Mouse (Mus musculus) erythroblast, embryonic 14.5 days (primary cell): ENCODE data around the gene Galnt2. TPM values are rescaled to one million over a fixed set of nuclear protein-coding genes. Genes with fewer than 3 reads are reported as not detected.

ENCODE experiments used
- H3K27me3 ChIP-seq: 2 replicates; pipeline ENCODE4 v1.6.1; 2012; ENCODE audit warnings: inconsistent platforms; ENCODE audit not compliant: control insufficient read depth
- H3K36me3 ChIP-seq: 2 replicates; pipeline ENCODE4 v1.6.1; 2012; ENCODE audit warnings: mild to moderate bottlenecking, inconsistent platforms; ENCODE audit not compliant: control insufficient read depth
- H3K4me1 ChIP-seq: 2 replicates; pipeline ENCODE4 v1.6.1; 2012; ENCODE audit warnings: inconsistent platforms; ENCODE audit not compliant: control insufficient read depth
- H3K4me3 ChIP-seq: replicated peaks from 2 replicates; pipeline ENCODE3; 2012; ENCODE audit warnings: moderate library complexity, mild to moderate bottlenecking, inconsistent platforms
- H3K9me3 ChIP-seq: 2 replicates; pipeline ENCODE4 v1.6.1; 2012; ENCODE audit warnings: low read length, inconsistent platforms, mixed read lengths; ENCODE audit not compliant: control insufficient read depth
- GATA1 ChIP-seq: IDR thresholded peaks from 2 replicates; pipeline ENCODE4 v1.6.1; 2012; ENCODE audit warnings: low read length, inconsistent platforms, mixed read lengths
- TAL1 ChIP-seq: IDR thresholded peaks from 3 replicates; pipeline ENCODE4 v1.6.1; 2012; ENCODE audit warnings: low read length, inconsistent platforms, mixed read lengths
- polyA plus RNA-seq: library from polyadenylated mRNA; stranded (reverse); fragments of >175 nt; gene quantifications from 2 replicates; pipeline ENCODE4 v1.2.3, GENCODE M21; 2012

Gene Galnt2
- polyA plus RNA-seq, 1 experiment, result 6.7 TPM

DNA sequence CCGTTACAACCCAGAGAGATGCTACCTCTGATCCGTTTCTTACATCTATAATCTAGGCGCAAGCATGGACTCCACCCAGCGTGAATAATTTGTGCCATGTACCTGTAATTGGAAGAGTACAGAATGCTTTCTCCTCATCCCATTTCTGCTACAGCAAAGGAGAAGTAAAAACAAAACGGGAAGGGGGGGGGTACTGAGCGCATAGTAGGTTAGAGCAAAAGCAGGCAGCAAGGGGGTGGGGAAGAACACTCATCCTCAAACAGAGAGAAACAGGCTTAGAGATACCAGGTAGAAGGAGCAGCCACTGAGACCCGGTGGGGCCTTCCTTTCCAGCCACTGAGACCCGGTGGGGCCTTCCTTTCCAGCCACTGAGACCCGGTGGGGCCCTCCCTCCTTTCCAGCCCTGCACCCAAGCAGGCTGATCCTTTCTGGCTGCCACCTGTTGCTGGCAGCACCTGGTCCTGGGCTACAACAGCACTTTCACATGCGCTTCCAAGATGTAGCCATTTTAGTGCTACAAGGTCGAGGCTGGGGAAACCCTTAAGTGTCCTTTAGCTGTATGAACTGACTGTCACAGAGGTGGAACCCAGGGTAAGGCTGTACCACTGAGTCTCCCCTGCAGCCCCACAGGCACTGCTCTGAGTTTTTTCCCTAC lies 130.7 kb downstream of the Galnt2 start:
- H3K4me3 ChIP-seq, result no peak overlapping the region
- H3K9me3 ChIP-seq, result no peaks in the 10 kb centered on the region
- H3K4me1 ChIP-seq, result no peaks in the 10 kb centered on the region
- H3K27me3 ChIP-seq, result no peaks in the 10 kb centered on the region
- no peak for TF ChIP-seq TAL1
- TF ChIP-seq GATA1, result no peak
- no peaks in the 10 kb centered on the region for H3K36me3 ChIP-seq

DNA sequence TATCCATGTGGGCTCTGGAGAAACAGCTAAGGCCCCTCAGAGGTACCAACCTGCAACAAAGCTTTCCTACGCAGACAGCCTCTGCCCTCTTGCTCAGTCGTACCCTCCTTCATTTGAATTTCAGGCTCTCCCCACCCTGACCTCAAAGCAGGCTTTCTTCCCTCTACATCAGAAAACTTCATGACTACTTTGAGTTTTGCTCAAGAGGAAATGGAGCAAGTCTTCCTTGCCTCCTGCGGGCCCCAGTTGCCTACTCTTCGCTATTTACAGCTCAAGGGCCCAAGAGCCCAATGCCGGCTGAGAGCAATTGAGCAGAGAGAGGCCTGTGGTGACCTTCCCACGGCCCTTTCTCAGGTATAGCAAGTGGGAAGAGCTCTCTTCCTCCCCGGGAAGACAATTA lies 131.4 kb downstream of the Galnt2 start:
- Histone ChIP-seq H3K4me1 (no peaks in the 10 kb centered on the region), H3K36me3 (no peaks in the 10 kb centered on the region), H3K9me3 (no peaks in the 10 kb centered on the region), H3K27me3 (no peaks in the 10 kb centered on the region), H3K4me3 (no peak overlapping the region)
- no peak for TF ChIP-seq GATA1

DNA sequence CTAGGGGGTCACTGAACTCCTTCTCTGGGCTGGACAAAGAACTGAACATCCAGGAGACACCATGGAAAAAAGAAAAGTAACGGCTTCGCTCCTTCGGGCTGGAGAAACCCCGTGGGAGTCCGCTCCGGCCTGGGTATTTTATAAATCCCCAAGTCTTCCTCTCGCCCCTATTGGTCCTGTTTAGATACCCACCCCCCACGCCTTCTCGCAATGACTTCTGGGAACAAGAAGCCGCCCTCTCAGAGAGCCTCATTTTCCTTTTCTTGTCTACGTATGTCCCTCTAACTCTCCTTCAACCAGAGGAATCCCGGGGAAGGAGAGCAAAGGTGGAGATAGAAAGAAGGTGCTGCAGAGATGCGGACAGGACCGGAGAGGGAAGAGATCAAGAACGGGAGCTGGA lies 132.1 kb downstream of the Galnt2 start:
- no peaks in the 10 kb centered on the region for H3K27me3 ChIP-seq
- no peaks in the 10 kb centered on the region for H3K36me3 ChIP-seq
- H3K4me1 ChIP-seq, result no peaks in the 10 kb centered on the region
- H3K4me3 ChIP-seq, result no peak overlapping the region
- no peaks in the 10 kb centered on the region for H3K9me3 ChIP-seq
- no peak for TF ChIP-seq TAL1
- TF ChIP-seq GATA1, result no peak

DNA sequence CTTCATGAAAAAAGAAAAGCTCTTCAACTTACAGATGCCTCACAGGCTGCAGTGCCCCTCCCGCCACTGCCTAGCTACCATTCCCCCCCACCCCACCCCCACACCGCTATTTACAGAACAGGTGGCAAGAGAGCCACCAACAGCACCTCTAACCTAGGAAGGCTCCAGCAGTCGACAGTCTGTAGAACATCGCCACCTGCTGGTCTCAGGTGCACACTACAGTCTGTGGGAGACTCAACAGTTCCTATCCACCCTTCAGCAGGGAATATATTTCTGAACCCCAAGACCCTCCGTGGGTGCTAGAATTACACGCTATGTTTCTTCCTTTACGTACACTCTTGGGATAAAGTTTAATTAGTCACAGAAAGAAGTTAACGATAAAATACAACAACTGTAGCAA lies 137.0 kb downstream of the Galnt2 start:
- no peak for TF ChIP-seq TAL1
- no peak for TF ChIP-seq GATA1
- Histone ChIP-seq H3K4me1 (no peaks in the 10 kb centered on the region), H3K4me3 (no peak overlapping the region), H3K27me3 (no peaks in the 10 kb centered on the region), H3K9me3 (no peaks in the 10 kb centered on the region), H3K36me3 (no peaks in the 10 kb centered on the region)

DNA sequence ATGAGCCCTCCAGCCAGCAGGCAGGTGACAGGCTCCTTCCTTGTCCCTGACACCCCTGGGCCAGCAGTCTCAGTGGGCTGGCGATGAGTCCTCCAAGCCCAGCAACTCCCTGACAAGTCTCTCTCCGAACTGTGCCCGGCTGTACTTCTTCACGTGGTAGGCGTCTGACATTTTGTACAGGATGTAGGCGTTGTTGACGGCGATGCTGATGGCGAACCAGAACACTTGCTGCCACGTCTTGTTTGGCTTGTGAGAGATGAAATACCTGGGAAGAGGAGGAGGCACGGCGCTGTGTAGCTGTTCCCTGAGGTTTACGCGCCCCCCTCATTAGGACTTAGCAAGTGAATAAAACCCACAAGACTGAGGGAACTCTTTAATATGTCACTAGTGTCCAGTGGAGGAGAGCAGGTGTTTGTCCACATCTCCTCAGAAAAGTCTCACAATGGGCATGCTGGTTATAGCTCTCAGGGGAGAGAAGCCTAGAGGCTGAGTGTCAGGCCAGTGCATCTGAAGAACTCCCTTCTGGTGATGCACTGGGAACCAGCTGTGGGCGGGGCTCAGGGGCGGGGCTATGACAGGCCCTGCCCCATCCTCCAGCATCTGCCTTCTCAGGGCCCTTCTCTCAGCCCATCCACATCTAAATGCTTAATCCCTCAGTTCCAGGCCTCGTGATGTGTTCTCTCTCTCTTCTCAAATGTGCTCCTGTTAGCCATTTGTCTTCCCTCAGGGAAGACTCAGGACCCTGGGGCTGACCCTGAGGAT lies 139.4 kb downstream of the Galnt2 start:
- TF ChIP-seq TAL1, result no peak
- no peak for TF ChIP-seq GATA1
- no peak overlapping the region for H3K4me3 ChIP-seq
- H3K4me1 ChIP-seq, result no peaks in the 10 kb centered on the region; the same call in 1 of the 2 replicates
- H3K9me3 ChIP-seq, result no peaks in the 10 kb centered on the region
- H3K36me3 ChIP-seq, result no peaks in the 10 kb centered on the region
- H3K27me3 ChIP-seq, result no peaks in the 10 kb centered on the region

DNA sequence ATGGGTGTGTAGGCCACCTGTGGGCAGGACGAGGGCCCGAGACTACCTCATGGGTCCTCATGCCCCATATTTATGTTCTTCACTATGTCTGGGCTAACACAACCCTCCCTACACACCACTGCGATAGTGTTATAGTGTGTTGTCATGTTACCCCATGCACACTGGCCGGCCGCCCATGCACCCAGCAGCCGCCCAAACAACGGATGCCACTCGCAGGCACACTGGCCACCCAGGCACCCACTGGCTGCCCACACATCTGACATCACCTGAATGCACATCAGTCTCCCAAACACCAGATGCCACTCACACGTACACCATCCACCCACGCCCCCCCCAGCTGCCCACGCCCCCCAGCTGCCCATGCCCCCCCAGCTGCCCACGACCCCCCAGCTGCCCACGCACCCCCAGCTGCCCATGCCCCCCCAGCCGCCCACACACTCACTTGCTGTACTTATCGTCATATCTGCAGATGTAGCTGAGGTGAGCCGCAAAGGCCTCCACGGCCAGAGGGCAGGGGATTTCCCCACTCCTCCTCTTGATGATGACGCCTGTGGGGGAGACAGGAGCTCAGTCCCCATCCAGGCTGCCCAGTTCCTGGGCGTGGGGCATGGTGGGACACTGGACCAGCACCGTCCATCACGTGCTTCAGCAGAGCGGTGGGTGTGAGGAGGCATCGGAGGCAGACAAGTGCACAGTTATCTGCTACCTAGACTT lies 140.4 kb downstream of the Galnt2 start:
- TF ChIP-seq GATA1 (no peak), TAL1 (no peak)
- Histone ChIP-seq H3K9me3 (no peaks in the 10 kb centered on the region), H3K4me1 (no peaks in the 10 kb centered on the region; the same call in 1 of the 2 replicates), H3K27me3 (no peaks in the 10 kb centered on the region), H3K36me3 (no peaks in the 10 kb centered on the region), H3K4me3 (no peak overlapping the region)

DNA sequence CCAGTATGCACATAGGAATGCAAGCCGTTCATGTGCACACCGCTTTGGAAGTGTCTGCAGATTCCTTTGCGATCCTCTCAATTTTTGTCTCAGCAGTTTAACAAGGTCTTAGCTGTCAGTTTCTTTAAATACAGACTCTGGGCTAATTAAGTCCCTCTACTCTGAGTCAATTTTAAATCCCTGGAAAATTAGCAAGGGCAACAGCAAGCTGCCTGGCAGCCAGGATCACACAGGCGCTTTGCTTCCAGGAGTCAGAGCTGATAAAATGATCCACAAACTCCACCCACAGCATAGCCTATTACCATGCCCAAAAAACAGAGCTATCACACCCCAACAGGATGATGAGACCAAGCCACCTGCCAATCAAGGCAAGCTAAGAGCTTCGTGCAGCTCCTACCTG lies 142.6 kb downstream of the Galnt2 start:
- TF ChIP-seq GATA1, result no peak
- TF ChIP-seq TAL1, result no peak
- no peak overlapping the region for H3K4me3 ChIP-seq
- H3K36me3 ChIP-seq, result no peaks in the 10 kb centered on the region
- no peaks in the 10 kb centered on the region for H3K27me3 ChIP-seq
- no peaks in the 10 kb centered on the region; the same call in 1 of the 2 replicates for H3K4me1 ChIP-seq
- no peaks in the 10 kb centered on the region for H3K9me3 ChIP-seq

DNA sequence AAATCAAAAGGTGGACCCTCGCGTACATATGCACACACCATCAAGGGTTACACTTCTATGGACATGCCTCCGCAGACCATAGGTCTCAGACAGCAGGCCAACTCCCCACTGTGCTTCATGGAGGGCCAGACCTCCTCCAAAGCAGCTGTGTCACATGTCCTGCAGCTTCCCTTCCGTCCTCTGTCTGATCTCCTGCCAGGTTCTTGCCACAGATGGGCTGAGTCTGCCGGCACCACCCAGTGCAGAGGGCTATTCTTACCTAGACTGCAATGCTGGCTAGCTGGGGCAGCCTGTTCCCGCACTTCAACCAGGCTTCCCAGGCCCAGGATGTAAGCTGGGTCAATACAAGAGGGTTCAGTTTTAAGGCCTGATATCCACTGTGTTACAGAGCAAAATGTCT lies 144.0 kb downstream of the Galnt2 start:
- no peaks in the 10 kb centered on the region for H3K9me3 ChIP-seq
- no peaks in the 10 kb centered on the region for H3K36me3 ChIP-seq
- H3K4me1 ChIP-seq, result no peaks in the 10 kb centered on the region; the same call in 1 of the 2 replicates
- no peak overlapping the region for H3K4me3 ChIP-seq
- TF ChIP-seq GATA1 (no peak), TAL1 (no peak)
- H3K27me3 ChIP-seq, result no peaks in the 10 kb centered on the region

DNA sequence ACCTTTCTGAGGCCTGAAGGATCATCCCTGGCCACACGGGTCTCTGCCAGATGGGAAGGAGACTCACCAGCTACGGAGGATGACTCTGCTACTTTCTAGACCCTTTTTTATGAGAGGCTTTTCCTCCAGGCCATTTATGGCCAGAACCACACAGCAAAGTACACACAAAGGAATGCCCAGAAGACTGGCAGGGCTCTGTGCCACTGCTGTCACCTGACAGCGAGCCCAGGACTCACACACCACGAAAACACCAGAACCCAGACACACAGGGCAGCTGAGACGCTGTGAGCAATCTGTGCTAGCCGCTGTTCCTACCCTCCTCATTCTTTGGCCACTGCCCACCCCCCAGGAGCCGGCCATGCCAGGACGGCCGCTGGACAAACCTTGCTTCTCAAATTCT lies 144.5 kb downstream of the Galnt2 start:
- Histone ChIP-seq H3K4me1 (no peaks in the 10 kb centered on the region; the same call in 1 of the 2 replicates), H3K27me3 (no peaks in the 10 kb centered on the region), H3K36me3 (no peaks in the 10 kb centered on the region), H3K9me3 (no peaks in the 10 kb centered on the region), H3K4me3 (no peak overlapping the region)
- TF ChIP-seq GATA1, result no peak
- TF ChIP-seq TAL1, result no peak
